Mouse (Mus musculus): Measurements from ENCODE around the gene Hirip3.

Hirip3 gene

GRCm38 (mm10) chr7:126861429-126862130 lies at the start of gene Hirip3:
Hirip3 (plus strand) TSS chr7:126861972.
- peak; percentile 87 to 89 for DNase-seq (ENCODE audit: low spot score in 2 of 2)

- no peak for DNase-seq (ENCODE audit: low spot score in 2 of 2)
Observed at GRCm38 (mm10) chr7:126815726-126816222, 46.0 kb upstream of the Hirip3 start.

- DNase-seq (ENCODE audit: low spot score in 2 of 2), result no peak
Observed at GRCm38 (mm10) chr7:126816494-126816893, 45.3 kb upstream of the Hirip3 start.

- DNase-seq (ENCODE audit: low spot score in 2 of 2), result no peak
Observed at GRCm38 (mm10) chr7:126817595-126817994, 44.2 kb upstream of the Hirip3 start.

- no peak for DNase-seq (ENCODE audit: low spot score in 2 of 2)
Observed at GRCm38 (mm10) chr7:126818818-126819217, 43.0 kb upstream of the Hirip3 start.

GRCm38 (mm10) chr7:126821835-126822511 lies 39.8 kb upstream of the Hirip3 start:
- DNase-seq (ENCODE audit: low spot score in 2 of 2), result peak; percentile 40 to 80

- no peak for DNase-seq (ENCODE audit: low spot score in 2 of 2)
Observed at GRCm38 (mm10) chr7:126822741-126823140, 39.0 kb upstream of the Hirip3 start.

GRCm38 (mm10) chr7:126823202-126823711 lies 38.5 kb upstream of the Hirip3 start:
- DNase-seq (ENCODE audit: low spot score in 2 of 2), result no peak

GRCm38 (mm10) chr7:126823940-126824339 lies 37.8 kb upstream of the Hirip3 start:
- DNase-seq (ENCODE audit: low spot score in 2 of 2), result no peak

- DNase-seq (ENCODE audit: low spot score in 2 of 2), result no peak
Observed at GRCm38 (mm10) chr7:126825403-126825802, 36.4 kb upstream of the Hirip3 start.

GRCm38 (mm10) chr7:126825952-126826351 lies 35.8 kb upstream of the Hirip3 start:
- no peak for DNase-seq (ENCODE audit: low spot score in 2 of 2)

GRCm38 (mm10) chr7:126831539-126831938 lies 30.2 kb upstream of the Hirip3 start, which contains the start of gene 4930451I11Rik:
4930451I11Rik (minus strand) TSS chr7:126831639.
- DNase-seq (ENCODE audit: low spot score in 2 of 2), result no peak

GRCm38 (mm10) chr7:126832036-126832598 lies 29.7 kb upstream of the Hirip3 start:
- DNase-seq (ENCODE audit: low spot score in 2 of 2), result peak; percentile 74 to 86

- no peak for DNase-seq (ENCODE audit: low spot score in 2 of 2)
Observed at GRCm38 (mm10) chr7:126833294-126833693, 28.5 kb upstream of the Hirip3 start.

- no peak for DNase-seq (ENCODE audit: low spot score in 2 of 2)
Observed at GRCm38 (mm10) chr7:126843276-126843675, 18.5 kb upstream of the Hirip3 start.

GRCm38 (mm10) chr7:126845516-126845915 lies 16.3 kb upstream of the Hirip3 start:
- no peak for DNase-seq (ENCODE audit: low spot score in 2 of 2)

- no peak for DNase-seq (ENCODE audit: low spot score in 2 of 2)
Observed at GRCm38 (mm10) chr7:126847116-126847420, 14.7 kb upstream of the Hirip3 start, which contains the start of gene Doc2a. Doc2a (plus strand) TSS chr7:126847416.

- DNase-seq (ENCODE audit: low spot score in 2 of 2), result no peak
Observed at GRCm38 (mm10) chr7:126847421-126848398, 14.1 kb upstream of the Hirip3 start.

GRCm38 (mm10) chr7:126848794-126849193 lies 13.0 kb upstream of the Hirip3 start:
- DNase-seq (ENCODE audit: low spot score in 2 of 2), result no peak

GRCm38 (mm10) chr7:126850161-126850560 lies 11.6 kb upstream of the Hirip3 start:
- no peak for DNase-seq (ENCODE audit: low spot score in 2 of 2)

- DNase-seq (ENCODE audit: low spot score in 2 of 2), result no peak
Observed at GRCm38 (mm10) chr7:126851192-126851591, 10.6 kb upstream of the Hirip3 start.

Data from thymus, postnatal 10 days (tissue).